Mouse (Mus musculus) C3H10T1/2 (cell line): Measurements from ENCODE around the gene H2-Ke6. TPM values are rescaled to one million over a fixed set of nuclear protein-coding genes. Genes with fewer than 3 reads are reported as not detected.

Experiments
- polyA plus RNA-seq, 2 experiments: library from polyadenylated mRNA; unstranded; fragments of >200 nt; fragmentation: generic; extraction: Trizol; gene quantifications; one replicate each; pipeline ENCODE4 v1.2.1; 2012; ENCODE audit warnings: missing spikeins in 2 of 2

Gene H2-Ke6
- polyA plus RNA-seq, result 10 to 100 TPM; 28.3 to 67.1 TPM

DNA sequence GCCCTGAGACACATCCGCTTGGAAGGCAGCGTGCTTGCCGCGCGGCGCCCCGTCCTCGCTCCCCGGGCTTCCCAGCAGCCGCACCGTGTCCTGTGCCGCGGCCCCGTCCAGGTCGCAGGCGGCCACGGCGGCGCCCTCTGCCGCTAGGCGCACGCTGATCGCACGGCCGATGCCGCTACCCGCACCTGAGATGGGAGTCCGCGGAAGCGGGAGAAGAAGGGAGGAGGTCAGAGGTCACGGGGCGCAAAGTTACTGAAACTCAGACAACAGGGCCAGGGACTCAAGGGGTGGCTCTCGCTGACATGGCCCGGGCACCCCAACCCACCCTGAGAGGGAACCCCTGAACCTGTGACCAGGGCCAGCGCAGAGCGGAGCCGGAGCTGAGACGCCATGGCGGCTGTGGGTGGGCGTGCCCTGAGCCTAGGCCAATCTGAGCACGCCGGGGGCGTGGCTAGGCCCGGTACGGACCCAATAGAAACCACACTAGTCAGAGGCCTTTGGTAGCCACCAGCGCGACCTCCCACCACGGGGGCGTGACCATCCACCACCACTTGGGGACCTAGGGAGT is at the start of gene H2-Ke6:
H2-Ke6 (minus strand) TSS at position 405 of the 568 bp plus-strand sequence.

DNA sequence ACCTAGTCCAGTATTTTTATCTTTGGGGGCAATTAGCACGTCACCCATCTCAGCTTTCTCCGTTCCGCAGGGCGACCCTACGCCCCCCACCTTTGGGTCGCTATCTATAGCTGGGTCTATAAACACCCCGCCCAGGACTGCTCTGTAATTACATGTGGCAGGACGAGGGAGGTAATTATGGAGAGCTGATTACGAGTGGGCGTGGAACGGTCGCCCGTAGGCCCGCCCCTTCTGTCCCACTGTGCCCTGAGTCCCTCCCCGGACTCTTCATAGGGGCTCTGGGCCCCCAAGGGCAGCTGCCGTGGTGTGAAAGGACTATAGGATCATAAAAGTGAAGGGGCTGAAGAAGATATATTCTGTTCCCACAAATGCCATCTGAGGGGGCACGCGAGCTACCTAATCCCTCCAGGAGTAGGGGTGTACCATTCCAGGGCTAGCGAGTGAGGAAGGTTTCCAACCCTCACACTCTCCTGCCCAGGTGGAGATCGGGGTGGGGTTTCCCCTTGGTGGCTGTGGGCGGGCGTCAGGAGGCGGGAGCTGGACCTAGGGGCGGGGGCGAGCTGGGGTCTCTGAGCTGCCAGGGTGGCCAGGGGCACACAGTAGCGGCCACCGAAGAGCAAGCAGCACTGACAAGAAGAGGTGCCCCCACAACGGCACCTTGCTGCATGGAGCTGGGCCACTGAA is 11.2 kb upstream of the H2-Ke6 start, which contains the start of gene Col11a2:
Col11a2 (plus strand) TSS at position 560 of the 684 bp plus-strand sequence.

DNA sequence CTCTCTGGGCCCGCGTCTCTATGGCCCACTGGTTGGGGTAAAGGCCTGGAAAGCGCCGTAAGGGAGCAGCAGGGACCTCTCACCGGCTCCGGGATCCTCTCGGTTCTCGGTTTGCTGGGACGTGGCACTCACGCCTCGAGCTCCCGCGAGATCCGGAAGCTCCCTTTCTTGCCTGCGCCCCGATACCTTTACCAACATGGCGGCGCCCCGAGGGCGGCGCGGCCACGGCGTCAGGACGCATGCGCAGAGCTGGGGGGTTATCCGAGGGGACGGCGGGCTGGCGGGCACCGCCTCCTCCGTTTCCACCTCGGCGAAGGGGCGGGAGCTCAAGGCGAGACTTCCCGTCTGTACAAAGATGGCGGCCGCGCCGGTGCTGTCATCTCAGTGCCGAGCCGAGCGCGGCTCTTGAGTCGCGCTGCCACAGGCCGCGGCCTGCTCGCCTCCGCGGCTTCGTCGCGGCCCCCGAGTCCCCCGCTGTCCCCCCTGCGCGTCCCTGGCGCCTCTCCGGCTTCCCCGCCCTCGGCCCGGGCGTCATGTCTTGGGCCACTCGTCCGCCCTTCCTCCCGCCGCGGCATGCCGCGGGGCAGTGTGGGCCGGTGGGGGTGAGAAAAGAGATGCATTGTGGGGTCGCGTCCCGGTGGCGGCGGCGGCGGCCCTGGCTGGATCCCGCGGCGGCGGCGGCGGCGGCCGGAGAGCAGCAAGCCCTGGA is 3.8 kb upstream of the H2-Ke6 start, which contains the start of the genes Slc39a7 and Rxrb:
Slc39a7 (minus strand) TSS at position 218 of the 709 bp plus-strand sequence.
Rxrb (plus strand) TSS at position 348 of the 709 bp plus-strand sequence.

GRCm38 (mm10) chr17:34024317-34024821 is 3.5 kb downstream of the H2-Ke6 start, which contains the start of gene Ring1:
Gene Ring1, minus strand, starts transcription at chr17:34024680.

GRCm38 (mm10) chr17:34000150-34000537 is 27.7 kb downstream of the H2-Ke6 start, which contains the start of gene H2-K1:
Gene H2-K1, minus strand, starts transcription at chr17:34000347.

Other genes starting within 250 kb of the H2-Ke6 start
- 100 to 1,000 TPM in 1 of 2 experiments, 10 to 100 TPM in 1; 32.8 to 266 TPM for gene Angptl4, start 246.2 kb downstream of the H2-Ke6 start, polyA plus RNA-seq
- gene Kank3, start 217.5 kb downstream of the H2-Ke6 start, polyA plus RNA-seq, result 1 to 10 TPM; 1.0 to 4.9 TPM
- over 10,000 TPM; 10,760 to 16,218 TPM for gene Rps28, start 203.5 kb downstream of the H2-Ke6 start, polyA plus RNA-seq
- gene Ndufa7, start 203.5 kb downstream of the H2-Ke6 start, polyA plus RNA-seq, result 100 to 1,000 TPM; 479 to 931 TPM
- gene Cd320, start 185.0 kb downstream of the H2-Ke6 start, polyA plus RNA-seq, result 100 to 1,000 TPM in 1 of 2 experiments, 10 to 100 TPM in 1; 81.6 to 103 TPM
- not detected for gene Gm7029, start 154.2 kb downstream of the H2-Ke6 start, polyA plus RNA-seq
- 10 to 100 TPM; 39.2 to 77.3 TPM for gene Kifc1, start 137.4 kb downstream of the H2-Ke6 start, polyA plus RNA-seq
- gene Platr17, start 122.9 kb downstream of the H2-Ke6 start, polyA plus RNA-seq, result under 1 TPM in 1 of 2 experiments, not detected in 1; 0.06 TPM
- gene Daxx, start 118.6 kb downstream of the H2-Ke6 start, polyA plus RNA-seq, result 10 to 100 TPM; 13.4 to 31.0 TPM
- 100 to 1,000 TPM in 1 of 2 experiments, 10 to 100 TPM in 1; 39.2 to 255 TPM for gene Tapbp, start 112.2 kb downstream of the H2-Ke6 start, polyA plus RNA-seq
- gene Zbtb22, start 112.2 kb downstream of the H2-Ke6 start, polyA plus RNA-seq, result 10 to 100 TPM; 20.9 to 42.1 TPM
- 10 to 100 TPM; 19.9 to 40.0 TPM for gene Rgl2, start 98.5 kb downstream of the H2-Ke6 start, polyA plus RNA-seq
- 100 to 1,000 TPM; 122 to 253 TPM for gene Pfdn6, start 87.7 kb downstream of the H2-Ke6 start, polyA plus RNA-seq
- 10 to 100 TPM; 25.4 to 28.0 TPM for gene Wdr46, start 87.4 kb downstream of the H2-Ke6 start, polyA plus RNA-seq
- gene B3galt4, start 76.6 kb downstream of the H2-Ke6 start, polyA plus RNA-seq, result 1 to 10 TPM in 1 of 2 experiments, under 1 TPM in 1; 0.66 to 1.2 TPM
- gene Vps52, start 72.2 kb downstream of the H2-Ke6 start, polyA plus RNA-seq, result 10 to 100 TPM; 20.0 to 36.5 TPM
- 100 to 1,000 TPM; 437 to 511 TPM for gene Rps18, start 72.1 kb downstream of the H2-Ke6 start, polyA plus RNA-seq
- 10 to 100 TPM in 1 of 2 experiments, 1 to 10 TPM in 1; 4.9 to 16.7 TPM for gene H2-K1, start 27.7 kb downstream of the H2-Ke6 start, polyA plus RNA-seq
- 10 to 100 TPM; 21.3 to 55.6 TPM for gene Ring1, start 3.4 kb downstream of the H2-Ke6 start, polyA plus RNA-seq
- 100 to 1,000 TPM; 129 to 161 TPM for gene Slc39a7, start 3.6 kb upstream of the H2-Ke6 start, polyA plus RNA-seq
- 10 to 100 TPM; 41.4 to 60.6 TPM for gene Rxrb, start 3.8 kb upstream of the H2-Ke6 start, polyA plus RNA-seq
- gene Col11a2, start 11.4 kb upstream of the H2-Ke6 start, polyA plus RNA-seq, result 1 to 10 TPM in 1 of 2 experiments, under 1 TPM in 1; 0.06 to 3.6 TPM
- not detected for gene H2-Oa, start 64.3 kb upstream of the H2-Ke6 start, polyA plus RNA-seq
- 10 to 100 TPM in 1 of 2 experiments, 1 to 10 TPM in 1; 5.1 to 26.0 TPM for gene H2-DMa, start 91.5 kb upstream of the H2-Ke6 start, polyA plus RNA-seq
- gene Brd2, start 94.6 kb upstream of the H2-Ke6 start, polyA plus RNA-seq, result 100 to 1,000 TPM in 1 of 2 experiments, 10 to 100 TPM in 1; 56.1 to 145 TPM
- gene H2-DMb2, start 115.2 kb upstream of the H2-Ke6 start, polyA plus RNA-seq, result under 1 TPM; 0.04 to 0.47 TPM
- gene H2-DMb1, start 125.0 kb upstream of the H2-Ke6 start, polyA plus RNA-seq, result under 1 TPM; 0.12 to 0.91 TPM
- 1 to 10 TPM in 1 of 2 experiments, under 1 TPM in 1; 0.30 to 5.7 TPM for gene Tap1, start 159.5 kb upstream of the H2-Ke6 start, polyA plus RNA-seq
- gene Psmb9, start 159.7 kb upstream of the H2-Ke6 start, polyA plus RNA-seq, result 1 to 10 TPM in 1 of 2 experiments, under 1 TPM in 1; 0.21 to 2.7 TPM
- gene Psmb8, start 169.7 kb upstream of the H2-Ke6 start, polyA plus RNA-seq, result 1 to 10 TPM in 1 of 2 experiments, under 1 TPM in 1; 0.05 to 1.6 TPM
- 10 to 100 TPM in 1 of 2 experiments, under 1 TPM in 1; 0.12 to 13.2 TPM for gene Tap2, start 175.5 kb upstream of the H2-Ke6 start, polyA plus RNA-seq
- gene H2-Ob, start 210.8 kb upstream of the H2-Ke6 start, polyA plus RNA-seq, result not detected
- not detected for gene H2-Ab1, start 229.6 kb upstream of the H2-Ke6 start, polyA plus RNA-seq